Mouse (Mus musculus) liver, embryonic 14.5 days (tissue): Measurements from ENCODE around the gene Wfs1.

Source experiments
- CTCF ChIP-seq: IDR thresholded peaks from 2 replicates; pipeline ENCODE4 v1.5.1; 2016; ENCODE audit warnings: antibody characterized with exemption, low read depth, control low read depth
- EP300 ChIP-seq: IDR thresholded peaks from 2 replicates; pipeline ENCODE4 v1.6.1; 2016; ENCODE audit warnings: antibody characterized with exemption, low read depth

DNA sequence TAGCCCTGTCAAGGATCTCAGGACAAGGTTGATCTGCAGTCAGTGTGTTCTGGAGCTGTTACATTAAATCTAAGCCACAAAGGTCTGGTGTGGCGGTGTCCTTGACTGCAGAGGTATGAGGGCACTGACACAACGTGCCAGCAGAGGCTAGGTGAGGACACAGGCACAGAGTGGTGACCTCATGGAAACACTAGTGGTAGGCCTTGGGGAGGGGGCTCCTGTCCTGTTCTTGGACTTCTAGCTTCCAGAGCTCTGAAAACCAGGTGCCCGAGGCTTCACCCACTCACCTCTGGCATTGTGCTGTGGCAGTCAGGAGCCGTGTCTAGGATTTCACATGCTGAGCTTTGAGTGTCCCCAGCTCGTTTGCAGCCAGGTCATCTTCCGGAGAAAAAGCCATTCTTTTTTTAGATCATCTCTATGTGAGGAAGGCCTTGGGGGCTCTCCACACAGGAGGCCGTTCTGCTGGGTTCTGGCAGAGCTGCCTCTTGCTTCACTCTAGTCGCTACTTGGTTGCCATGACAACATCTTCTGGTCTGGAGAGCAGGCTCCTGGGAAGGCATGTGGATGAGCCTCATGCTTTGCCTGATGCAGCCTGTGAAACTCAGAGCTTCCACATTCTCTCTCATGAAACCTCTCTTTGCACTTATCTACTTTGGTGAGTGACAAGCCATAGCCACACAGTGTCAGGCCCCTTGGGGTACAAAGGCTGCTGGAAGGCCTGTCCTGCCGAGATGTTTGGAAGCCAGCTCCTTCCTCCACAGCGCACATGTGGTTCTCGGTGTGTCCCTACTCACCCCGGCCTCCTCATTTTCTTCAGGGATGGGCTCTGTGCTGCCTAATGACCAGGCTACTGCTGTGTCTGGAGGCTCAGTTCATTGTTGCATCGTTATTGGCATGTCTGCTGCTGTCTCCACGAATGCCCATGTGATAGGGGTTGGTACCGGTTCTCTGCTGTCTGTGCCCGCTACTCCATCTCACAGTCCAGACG is 53.2 kb downstream of the Wfs1 start:
- no peak for TF ChIP-seq CTCF
- TF ChIP-seq EP300, result no peak
